Mouse (Mus musculus) heart, adult 2 months (tissue): ENCODE measurements around the gene Mmachc. TPM values are rescaled to one million over a fixed set of nuclear protein-coding genes. Genes with fewer than 3 reads are reported as not detected.
"Not testable (repeated sequence)": the region's sequence is repeated elsewhere in the genome, so short reads cannot be mapped to it uniquely, and the experiment has no call there.

Experiments
- DNase-seq, 2 experiments: peaks; one replicate each; pipeline ENCODE4 v3.0.0; 2021
- H3K27ac ChIP-seq: fragments of 200-600 bp; 2 replicates; pipeline ENCODE4 v1.8.1; 2022
- H3K27me3 ChIP-seq: fragments of 200-500 bp; 2 replicates; pipeline ENCODE4 v1.6.1; 2012; ENCODE audit warnings: mild to moderate bottlenecking, low read length, inconsistent platforms, mixed read lengths; ENCODE audit not compliant: control insufficient read depth, insufficient read depth
- H3K36me3 ChIP-seq: fragments of 200-500 bp; 2 replicates; pipeline ENCODE4 v1.6.1; 2012; ENCODE audit warnings: low read length, inconsistent platforms; ENCODE audit not compliant: control insufficient read depth, insufficient read depth
- H3K4me1 ChIP-seq: fragments of 200-500 bp; 2 replicates; pipeline ENCODE4 v1.6.1; 2011; ENCODE audit warnings: low read length; ENCODE audit not compliant: control insufficient read depth, insufficient read depth
- H3K4me3 ChIP-seq: fragments of 200-600 bp; 2 replicates; pipeline ENCODE4 v1.8.1; 2022
- H3K79me2 ChIP-seq: fragments of 200-500 bp; replicated peaks from 2 replicates; pipeline ENCODE4 v1.6.1; 2012; ENCODE audit warnings: mild to moderate bottlenecking, inconsistent platforms, low read length, moderate library complexity, mixed read lengths; ENCODE audit not compliant: control insufficient read depth, insufficient read depth
- H3K9ac ChIP-seq: fragments of 200-500 bp; 2 replicates; pipeline ENCODE4 v1.6.1; 2012; ENCODE audit warnings: low read depth, mild to moderate bottlenecking, control low read depth, inconsistent platforms, low read length, mixed read lengths
- CTCF ChIP-seq: fragments of 200-600 bp; IDR thresholded peaks from 2 replicates; pipeline ENCODE4 v1.8.1; 2022; ENCODE audit warnings: antibody characterized with exemption, mild to moderate bottlenecking, moderate library complexity
- EP300 ChIP-seq: fragments of 200-500 bp; IDR thresholded peaks from 2 replicates; pipeline ENCODE4 v1.6.1; 2011; ENCODE audit warnings: low read depth, low read length, control low read depth; ENCODE audit not compliant: insufficient read depth
- POLR2A ChIP-seq: fragments of 200-500 bp; IDR thresholded peaks from 2 replicates; pipeline ENCODE4 v1.6.1; 2011; ENCODE audit warnings: mild to moderate bottlenecking, low read depth, low read length, control low read depth; ENCODE audit not compliant: insufficient read depth
- WGBS: fragments of 180-500 bp; shearing (Covaris S2); methylation state at CpG from one replicate; pipeline ENCODE4 v1.1.7; 2018; 5-methylcytosine and 5-hydroxymethylcytosine counted together
- intact Hi-C: fragments of 180-260 bp; cut with DNase I; formaldehyde crosslinking; loops from one replicate; pipeline ENCODE4 v1.15.1; 2025
- polyA plus RNA-seq: library from polyadenylated mRNA; depleted of rRNA; stranded (reverse); fragments of >200 nt; gene quantifications from 2 replicates; pipeline ENCODE4 v1.2.3, GENCODE M21; 2012
- total RNA-seq, 2 experiments: library from RNA; stranded (reverse); gene quantifications; 2 replicates each; pipeline ENCODE4 v1.2.3; 2021

Gene Mmachc
- total and polyA plus RNA-seq, 3 experiments: 55.6 to 66.8 (median 66.3) TPM

- no peak for DNase-seq
- WGBS: 68% methylated on average over 3 of the region's 3 CpGs
- H3K4me3 ChIP-seq: no peak overlapping the region
- no peak overlapping the region for H3K27ac ChIP-seq
- no peaks in the 10 kb centered on the region for H3K36me3 ChIP-seq
- TF ChIP-seq EP300 (no peak), POLR2A (no peak), CTCF (no peak)
- H3K27me3 ChIP-seq: no peaks in the 10 kb centered on the region
- H3K79me2 ChIP-seq: no peaks in the 10 kb centered on the region
- no peaks in the 10 kb centered on the region for H3K4me1 ChIP-seq
- no peak overlapping the region for H3K9ac ChIP-seq
- intact Hi-C loops: no loop called here
Observed at GRCm38 (mm10) chr4:116676027-116676426, 32.2 kb downstream of the Mmachc start.

GRCm38 (mm10) chr4:116674761-116675160 is 33.4 kb downstream of the Mmachc start:
- H3K79me2 ChIP-seq, H3K27ac ChIP-seq, DNase-seq, H3K4me3 ChIP-seq, H3K27me3 ChIP-seq, intact Hi-C loops, H3K9ac ChIP-seq, H3K36me3 ChIP-seq, H3K4me1 ChIP-seq: not testable (repeated sequence)
- 92% methylated on average over 6 of the region's 6 CpGs for WGBS

- DNase-seq: peak in 1 of 2 experiments; percentile 65
- H3K27me3 ChIP-seq: no peaks in the 10 kb centered on the region
- H3K36me3 ChIP-seq: no peaks in the 10 kb centered on the region
- H3K27ac ChIP-seq: no peak overlapping the region
- no peaks in the 10 kb centered on the region for H3K79me2 ChIP-seq
- no peak for TF ChIP-seq EP300
- TF ChIP-seq POLR2A: no peak
- TF ChIP-seq CTCF: no peak
- no peak overlapping the region for H3K9ac ChIP-seq
- 59% methylated on average over 2 of the region's 2 CpGs for WGBS
- H3K4me3 ChIP-seq: no peak overlapping the region
- no peaks in the 10 kb centered on the region for H3K4me1 ChIP-seq
- intact Hi-C loops: no loop called here
Observed at GRCm38 (mm10) chr4:116672785-116673184, 35.4 kb downstream of the Mmachc start.

GRCm38 (mm10) chr4:116669291-116669690 is 38.9 kb downstream of the Mmachc start:
- no peak for DNase-seq
- WGBS: 54% methylated on average over 2 of the region's 2 CpGs
- TF ChIP-seq CTCF (peak; percentile 66), POLR2A (no peak)

GRCm38 (mm10) chr4:116668145-116668544 is 40.1 kb downstream of the Mmachc start:
- WGBS: 28% methylated on average over 3 of the region's 3 CpGs
- peak in 1 of 2 experiments; percentile 40 for DNase-seq
- H3K36me3 ChIP-seq: no peaks in the 10 kb centered on the region
- intact Hi-C loops: no loop called here
- H3K27ac ChIP-seq: no peak overlapping the region
- no peak for TF ChIP-seq POLR2A
- no peak for TF ChIP-seq CTCF
- TF ChIP-seq EP300: no peak
- no peak overlapping the region for H3K4me3 ChIP-seq
- no peaks in the 10 kb centered on the region for H3K27me3 ChIP-seq
- no peaks in the 10 kb centered on the region for H3K79me2 ChIP-seq
- no peaks in the 10 kb centered on the region for H3K4me1 ChIP-seq
- H3K9ac ChIP-seq: no peak overlapping the region

More at GRCm38 (mm10) chr4:116669291-116669690, 38.9 kb downstream of the Mmachc start:
- Histone ChIP-seq H3K79me2 (no peaks in the 10 kb centered on the region), H3K27me3 (no peaks in the 10 kb centered on the region), H3K36me3 (no peaks in the 10 kb centered on the region), H3K4me3 (no peak overlapping the region), H3K27ac (no peak overlapping the region), H3K9ac (no peak overlapping the region), H3K4me1 (no peaks in the 10 kb centered on the region)
- intact Hi-C loops: no loop called here

GRCm38 (mm10) chr4:116666625-116667024 is 41.6 kb downstream of the Mmachc start:
- no peak overlapping the region for H3K9ac ChIP-seq
- no peaks in the 10 kb centered on the region for H3K79me2 ChIP-seq
- no peak overlapping the region for H3K27ac ChIP-seq
- no peaks in the 10 kb centered on the region for H3K27me3 ChIP-seq
- no peaks in the 10 kb centered on the region for H3K4me1 ChIP-seq
- no peaks in the 10 kb centered on the region for H3K36me3 ChIP-seq
- 36% methylated on average over 4 of the region's 4 CpGs for WGBS
- no peak overlapping the region for H3K4me3 ChIP-seq
- intact Hi-C loops: no loop called here
- no peak for DNase-seq
- TF ChIP-seq EP300 (no peak), POLR2A (no peak), CTCF (no peak)

GRCm38 (mm10) chr4:116661998-116662397 is 46.2 kb downstream of the Mmachc start:
- Histone ChIP-seq H3K79me2 (no peaks in the 10 kb centered on the region), H3K9ac (no peak overlapping the region), H3K27me3 (no peaks in the 10 kb centered on the region), H3K27ac (no peak overlapping the region), H3K4me1 (no peaks in the 10 kb centered on the region), H3K36me3 (no peaks in the 10 kb centered on the region), H3K4me3 (no peak overlapping the region)
- no peak for DNase-seq
- intact Hi-C loops: no loop called here
- WGBS: 100% methylated on average over 1 of the region's 1 CpGs
- TF ChIP-seq POLR2A (no peak), CTCF (no peak), EP300 (no peak)
